Mouse (Mus musculus): ENCODE measurements at regions not wholly inside any gene's neighbourhood (a gene's known extent, or its start where the extent isn't known, plus 50 kb on each side); places are given as distances from the start of the nearest gene placed in this dataset.

GRCm38 (mm10) chr2:107925116-107925515 lies 634.7 kb downstream of the Kcna4 start:
- Histone ChIP-seq H3K4me1 (ENCODE audit: control insufficient read depth in 1 of 2, insufficient read depth in 2 of 2) (no peaks in the 10 kb centered on the region), H3K79me2 (replicated peaks; ENCODE audit: control insufficient read depth, extremely low read depth, insufficient read depth, poor library complexity, severe bottlenecking) (no peaks in the 10 kb centered on the region), H3K27ac (ENCODE audit: insufficient read depth, low read depth) (no peak overlapping the region), H3K4me2 (ENCODE audit: insufficient read depth, low read depth, poor library complexity, severe bottlenecking) (no peak overlapping the region), H3K9ac (ENCODE audit: insufficient read depth, low read depth) (no peak overlapping the region), H3K36me3 (replicated peaks in 1 of 2; ENCODE audit: control insufficient read depth in 1 of 2, insufficient read depth in 1 of 2, low read length in 1 of 2) (no peaks in the 10 kb centered on the region), H3K9me3 (replicated peaks; ENCODE audit: low read length) (peaks cover 10% of the 10 kb centered on the region), H3K27me3 (replicated peaks) (no peaks in the 10 kb centered on the region), H3K4me3 (replicated peaks in 1 of 3; ENCODE audit: low read depth in 2 of 3, low read length in 2 of 3, poor library complexity in 1 of 3) (no peak overlapping the region)
- DNase-seq (ENCODE audit: extremely low read depth): no peak
- in situ Hi-C loops (cut with MboI; ENCODE audit: low pct_ligation_motif_present, low pct_unique_long_range_greater_than_20kb, low sequenced_read_pairs) (no loop called here), dilution Hi-C loops (cut with MboI; ENCODE audit: extremely low pct_ligation_motif_present, extremely low pct_unique_long_range_greater_than_20kb, low sequenced_read_pairs) (no loop called here)
- TF ChIP-seq KAT2A (IDR thresholded peaks at IDR 0.05; ENCODE audit: insufficient replicate concordance, low read length): no peak

- dilution Hi-C loops (cut with MboI; ENCODE audit: extremely low pct_ligation_motif_present, extremely low pct_unique_long_range_greater_than_20kb, low sequenced_read_pairs): no loop called here
- in situ Hi-C loops (cut with MboI; ENCODE audit: low pct_ligation_motif_present, low pct_unique_long_range_greater_than_20kb, low sequenced_read_pairs): no loop called here
Measured at GRCm38 (mm10) chr2:107926606-107927005, 636.2 kb downstream of the Kcna4 start.

GRCm38 (mm10) chr2:107935336-107935735 lies 644.9 kb downstream of the Kcna4 start:
- Histone ChIP-seq H3K9ac (ENCODE audit: insufficient read depth, low read depth) (no peak overlapping the region), H3K4me1 (ENCODE audit: control insufficient read depth in 1 of 2, insufficient read depth in 2 of 2) (no peaks in the 10 kb centered on the region), H3K79me2 (replicated peaks; ENCODE audit: control insufficient read depth, extremely low read depth, insufficient read depth, poor library complexity, severe bottlenecking) (no peaks in the 10 kb centered on the region), H3K27ac (ENCODE audit: insufficient read depth, low read depth) (no peak overlapping the region), H3K4me2 (ENCODE audit: insufficient read depth, low read depth, poor library complexity, severe bottlenecking) (no peak overlapping the region), H3K9me3 (replicated peaks; ENCODE audit: low read length) (no peaks in the 10 kb centered on the region), H3K4me3 (replicated peaks in 1 of 3; ENCODE audit: low read depth in 2 of 3, low read length in 2 of 3, poor library complexity in 1 of 3) (no peak overlapping the region), H3K27me3 (replicated peaks) (no peaks in the 10 kb centered on the region), H3K36me3 (replicated peaks in 1 of 2; ENCODE audit: control insufficient read depth in 1 of 2, insufficient read depth in 1 of 2, low read length in 1 of 2) (no peaks in the 10 kb centered on the region)
- no peak for TF ChIP-seq SMC3 (IDR thresholded peaks at IDR 0.05; ENCODE audit: low read depth, low read length)
- no peak for TF ChIP-seq ELF1 (IDR thresholded peaks at IDR 0.05; ENCODE audit: low read depth, low read length)
- TF ChIP-seq NELFE (IDR thresholded peaks at IDR 0.05; ENCODE audit: low read depth, low read length): no peak
- TF ChIP-seq POLR2A (IDR thresholded peaks at IDR 0.05; ENCODE audit: low read depth, low read length): no peak
- TF ChIP-seq ETS1 (conservative IDR thresholded peaks at IDR 0.05; ENCODE audit: low read depth, low read length): no peak
- no peak for TF ChIP-seq UBTF (IDR thresholded peaks at IDR 0.05; ENCODE audit: low read depth, low read length)
- no peak for TF ChIP-seq PAX5 (IDR thresholded peaks at IDR 0.05; ENCODE audit: low read length)
- no peak for TF ChIP-seq RAD21 (IDR thresholded peaks at IDR 0.05; ENCODE audit: low read depth, low read length)
- TF ChIP-seq TBP (conservative IDR thresholded peaks at IDR 0.05; ENCODE audit: low read depth, low read length): no peak
- TF ChIP-seq POLR2AphosphoS2 (IDR thresholded peaks at IDR 0.05; ENCODE audit: low read depth, low read length): no peak
- no peak for TF ChIP-seq TCF12 (IDR thresholded peaks at IDR 0.05; ENCODE audit: low read depth, low read length)
- TF ChIP-seq MYC (IDR thresholded peaks at IDR 0.05; ENCODE audit: low read depth, low read length): no peak
- TF ChIP-seq ZC3H11A (IDR thresholded peaks at IDR 0.05; ENCODE audit: low read depth, low read length): no peak
- TF ChIP-seq CTCF (conservative IDR thresholded peaks at IDR 0.05 in 1 of 2, IDR thresholded peaks at IDR 0.05 in 1 of 2; ENCODE audit: low read depth in 2 of 2, low read length in 2 of 2): no peak
- no peak for TF ChIP-seq SIN3A (IDR thresholded peaks at IDR 0.05; ENCODE audit: low read length)
- TF ChIP-seq ZNF384 (IDR thresholded peaks at IDR 0.05; ENCODE audit: low read depth, low read length): no peak
- TF ChIP-seq KAT2A (IDR thresholded peaks at IDR 0.05; ENCODE audit: insufficient replicate concordance, low read length): no peak
- no peak for TF ChIP-seq USF2 (conservative IDR thresholded peaks at IDR 0.05; ENCODE audit: low read depth, low read length)
- no peak for TF ChIP-seq USF1 (IDR thresholded peaks at IDR 0.05; ENCODE audit: low read depth, low read length)
- no peak for DNase-seq (ENCODE audit: extremely low read depth)
- dilution Hi-C loops (cut with MboI; ENCODE audit: extremely low pct_ligation_motif_present, extremely low pct_unique_long_range_greater_than_20kb, low sequenced_read_pairs) (no loop called here), in situ Hi-C loops (cut with MboI; ENCODE audit: low pct_ligation_motif_present, low pct_unique_long_range_greater_than_20kb, low sequenced_read_pairs) (no loop called here)

More at GRCm38 (mm10) chr2:107926606-107927005, 636.2 kb downstream of the Kcna4 start:
- H3K9ac ChIP-seq (ENCODE audit: insufficient read depth, low read depth): no peak overlapping the region
- H3K36me3 ChIP-seq (replicated peaks in 1 of 2; ENCODE audit: control insufficient read depth in 1 of 2, insufficient read depth in 1 of 2, low read length in 1 of 2): no peaks in the 10 kb centered on the region
- DNase-seq (ENCODE audit: extremely low read depth): no peak
- H3K27ac ChIP-seq (ENCODE audit: insufficient read depth, low read depth): no peak overlapping the region
- peaks cover 5% of the 10 kb centered on the region for H3K9me3 ChIP-seq (replicated peaks; ENCODE audit: low read length)
- no peak overlapping the region for H3K4me2 ChIP-seq (ENCODE audit: insufficient read depth, low read depth, poor library complexity, severe bottlenecking)
- no peaks in the 10 kb centered on the region for H3K27me3 ChIP-seq (replicated peaks)
- no peaks in the 10 kb centered on the region for H3K79me2 ChIP-seq (replicated peaks; ENCODE audit: control insufficient read depth, extremely low read depth, insufficient read depth, poor library complexity, severe bottlenecking)
- H3K4me3 ChIP-seq (replicated peaks in 1 of 3; ENCODE audit: low read depth in 2 of 3, low read length in 2 of 3, poor library complexity in 1 of 3): no peak overlapping the region
- H3K4me1 ChIP-seq (ENCODE audit: control insufficient read depth in 1 of 2, insufficient read depth in 2 of 2): no peaks in the 10 kb centered on the region
- TF ChIP-seq ZKSCAN1 (IDR thresholded peaks at IDR 0.05; ENCODE audit: borderline replicate concordance, low read depth, low read length) (no peak), JUN (IDR thresholded peaks at IDR 0.05; ENCODE audit: insufficient read depth, low read depth, low read length) (no peak), JUND (conservative IDR thresholded peaks at IDR 0.05; ENCODE audit: low read depth, low read length) (no peak)

Data from CH12.LX (cell line).